ENCODE assay signal across 9 mouse cellular contexts in the genomic region with DNA sequence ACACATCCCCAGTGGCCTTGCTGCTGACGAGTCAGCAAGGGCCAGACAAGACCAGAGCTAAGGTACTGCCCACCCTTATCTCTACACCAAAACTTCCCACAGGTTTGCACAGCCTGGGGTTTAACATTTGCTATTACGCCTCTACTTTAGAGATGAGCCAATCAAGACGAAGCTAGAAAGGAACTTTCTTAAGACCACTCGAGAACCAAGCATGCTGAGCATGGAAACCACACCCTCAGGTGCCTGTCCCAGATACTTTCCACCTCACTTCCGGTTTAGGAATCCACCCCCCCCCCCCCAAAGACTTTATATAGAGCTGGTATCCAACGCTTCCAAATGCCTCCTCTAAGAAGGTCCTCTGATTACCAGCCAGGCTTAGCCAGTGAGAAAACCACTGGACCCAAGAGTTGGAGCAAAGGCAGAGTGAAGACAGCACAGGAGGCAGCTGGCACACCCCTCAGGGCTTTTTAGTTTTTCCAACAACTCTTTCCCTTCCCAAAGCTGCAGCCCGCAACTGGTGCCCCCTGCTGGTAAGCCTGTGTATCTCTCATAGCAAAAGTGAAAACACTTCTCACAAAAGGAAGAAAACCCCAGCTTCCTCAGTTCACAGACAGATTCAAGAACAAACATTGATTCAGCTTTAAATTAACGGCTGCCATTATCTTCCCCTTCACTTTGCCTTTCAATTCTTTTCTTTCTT. TPM values are rescaled to one million over a fixed set of nuclear protein-coding genes. Genes with fewer than 3 reads are reported as not detected.
A peak's percentile ranks its signal among the peaks of the same experiment; 100 is the strongest.
DNase-seq lines count a peak whose midpoint lies in the region; TF ChIP-seq lines count a peak whose summit lies in the region.
"Had no signal": no experiment of that assay in that cellular context is flagged by ENCODE, and none has a peak within 500 bp of the region (broad histone marks: within the 10 kb centered on the region; RNA-seq: fewer than 3 reads in every experiment).

No protein-coding gene starts in this region.

- H3K27ac ChIP-seq in left cerebral cortex, adult 2 months = no peak overlapping the region
- H3K27ac ChIP-seq in MEL (ENCODE audit: control insufficient read depth, low read depth, low read length) = no peak overlapping the region
- H3K27ac ChIP-seq: heart, embryonic 15.5 days had no signal

- TF ChIP-seq CTCF in left cerebral cortex, adult 2 months (IDR thresholded peaks at IDR 0.05) = peak; percentile 83
- TF ChIP-seq CTCF in MEL (IDR thresholded peaks at IDR 0.05 in 2 of 3, conservative IDR thresholded peaks at IDR 0.05 in 1 of 3; ENCODE audit: control insufficient read depth in 1 of 3, insufficient read depth in 1 of 3, low read depth in 2 of 3, low read length in 3 of 3, poor library complexity in 1 of 3, severe bottlenecking in 1 of 3) = peak; percentile 53 to 73 (median 62)
- TF ChIP-seq CTCF in lung, adult 2 months (IDR thresholded peaks at IDR 0.05; ENCODE audit: insufficient read depth, low read length) = peak; percentile 77

- H3K4me3 ChIP-seq in left cerebral cortex, adult 2 months = no peak overlapping the region
- no peak overlapping the region for H3K4me3 ChIP-seq in MEL (ENCODE audit: control insufficient read depth in 1 of 2, insufficient read depth in 1 of 2, low read depth in 2 of 2, low read length in 2 of 2)
- no peak overlapping the region for H3K4me3 ChIP-seq in lung, adult 2 months (replicated peaks; ENCODE audit: extremely low read depth, low read depth, low read length)
- H3K4me3 ChIP-seq: heart, embryonic 15.5 days had no signal

- H3K9me3 ChIP-seq in MEL (replicated peaks; ENCODE audit: insufficient read depth, low read length) = no peaks in the 10 kb centered on the region
- H3K9me3 ChIP-seq: heart, embryonic 15.5 days had no signal

- H3K9ac ChIP-seq in MEL (ENCODE audit: control insufficient read depth, low read depth, low read length, poor library complexity, severe bottlenecking) = no peak overlapping the region
- H3K9ac ChIP-seq: heart, embryonic 15.5 days had no signal

- peaks cover 0 to 2% of the 10 kb centered on the region in 2 experiments; a peak in 1 of 4 replicates for H3K4me1 ChIP-seq in MEL (ENCODE audit: control insufficient read depth in 1 of 2, insufficient read depth in 2 of 2, low read length in 2 of 2)
- H3K4me1 ChIP-seq in lung, adult 2 months (ENCODE audit: control insufficient read depth, insufficient read depth, low read length) = peaks cover 6% of the 10 kb centered on the region; the same call in 1 of the 2 replicates

- no peaks in the 10 kb centered on the region for H3K36me3 ChIP-seq in MEL (ENCODE audit: control insufficient read depth in 1 of 2, insufficient read depth in 2 of 2, low read length in 2 of 2)
- H3K36me3 ChIP-seq: heart, embryonic 15.5 days had no signal

- peak in 1 of 2 experiments; percentile 62 for DNase-seq in left cerebral cortex, adult 2 months (ENCODE audit: extremely low spot score in 1 of 2, low spot score in 2 of 2)
- no peak for DNase-seq in left cerebral cortex, adult 8-10 months (ENCODE audit: low spot score in 2 of 2)
- peak; percentile 51 for DNase-seq in MEL (ENCODE audit: low read depth, low spot score)
- peak; percentile 59 for DNase-seq in brain, adult 2 months (ENCODE audit: low read depth, low spot score)
- DNase-seq in gastrocnemius, postnatal 14 days = peak; percentile 77
- DNase-seq in lung, adult 2 months = peak; percentile 73
- peak; percentile 56 to 59 for DNase-seq in spleen, postnatal 36 days (ENCODE audit: low spot score in 2 of 2)
- no peak for DNase-seq in frontal cortex, postnatal 14 days (ENCODE audit: low spot score in 2 of 2)

- TF ChIP-seq POLR2A in MEL (IDR thresholded peaks at IDR 0.05; ENCODE audit: control insufficient read depth in 1 of 2, insufficient read depth in 1 of 2, low read depth in 1 of 2, low read length in 2 of 2, poor library complexity in 1 of 2) = no peak
- no peak for TF ChIP-seq POLR2A in lung, adult 2 months (IDR thresholded peaks at IDR 0.05; ENCODE audit: borderline replicate concordance, extremely low read depth, low read depth, low read length)

- TF ChIP-seq EP300 in MEL (IDR thresholded peaks at IDR 0.05; ENCODE audit: low read depth in 1 of 2, low read length in 2 of 2) = no peak

- intact Hi-C loops in left cerebral cortex, adult 2 months (cut with DNase I) = no loop called here
- intact Hi-C loops in gastrocnemius, postnatal 14 days (cut with DNase I; ENCODE audit: low total_unique reads) = no loop called here

- TF ChIP-seq RAD21 in MEL (IDR thresholded peaks at IDR 0.05; ENCODE audit: low read depth, low read length) = peak; percentile 20

- no peaks in the 10 kb centered on the region for H3K79me2 ChIP-seq in MEL (ENCODE audit: control insufficient read depth, insufficient read depth, low read length, poor library complexity)

- H3K27me3 ChIP-seq in MEL (ENCODE audit: control insufficient read depth in 1 of 2, insufficient read depth in 2 of 2, low read length in 2 of 2) = no peaks in the 10 kb centered on the region
- H3K27me3 ChIP-seq: heart, embryonic 15.5 days had no signal

- WGBS in lung, adult 2 months = 41% methylated on average over 8 of the region's 8 CpGs

TF ChIP-seq in MEL, 35 proteins besides CTCF, POLR2A, EP300 and RAD21:
- TF ChIP-seq KAT2A (conservative IDR thresholded peaks at IDR 0.05; ENCODE audit: low read depth, low read length) = no peak
- peak; percentile 42 for TF ChIP-seq SMC3 (IDR thresholded peaks at IDR 0.05; ENCODE audit: low read depth, low read length)
- TF ChIP-seq JUND (IDR thresholded peaks at IDR 0.05; ENCODE audit: low read depth, low read length) = no peak
- no peak for TF ChIP-seq POLR2AphosphoS5 (IDR thresholded peaks at IDR 0.05; ENCODE audit: borderline replicate concordance, low read depth, low read length)
- no peak for TF ChIP-seq GATA1 (IDR thresholded peaks at IDR 0.05; ENCODE audit: low read depth, low read length)

RNA-seq across cellular contexts. Expression of a gene that starts 4.1 kb away (rescaled TPM):
- 10 to 100 TPM; 32.6 to 36.9 TPM for total RNA-seq in left cerebral cortex, adult 2 months (2021)
- 10 to 100 TPM; 24.6 to 30.1 (median 26.5) TPM for total RNA-seq in left cerebral cortex, adult 8-10 months (2022)
- not detected in 2 replicates for total RNA-seq in MEL (2012; rRNA removed)
- under 1 TPM in 1 of 2 experiments, not detected in 1; 0.01 TPM for polyA plus RNA-seq in MEL (2012; ENCODE audit: insufficient read depth in 1 of 2, insufficient read length in 2 of 2, low read depth in 1 of 2, low replicate concordance in 2 of 2, missing spikeins in 1 of 2)
- 1 to 10 TPM; 1.0 to 1.2 TPM for total RNA-seq in gastrocnemius, postnatal 14 days (2021)
- polyA plus RNA-seq in lung, adult 2 months (2012; rRNA removed) = 1.8 TPM in 2 replicates

RNA-seq across cellular contexts. Expression of a gene that starts 10.9 kb away (rescaled TPM):
- 100 to 1,000 TPM; 120 to 128 TPM for total RNA-seq in left cerebral cortex, adult 2 months (2021)
- 100 to 1,000 TPM; 113 to 127 (median 121) TPM for total RNA-seq in left cerebral cortex, adult 8-10 months (2022)
- 163 and 165 TPM in 2 replicates for total RNA-seq in MEL (2012; rRNA removed)
- 100 to 1,000 TPM; 209 to 381 TPM for polyA plus RNA-seq in MEL (2012; ENCODE audit: insufficient read depth in 1 of 2, insufficient read length in 2 of 2, low read depth in 1 of 2, low replicate concordance in 2 of 2, missing spikeins in 1 of 2)
- 10 to 100 TPM; 57.3 to 65.1 TPM for total RNA-seq in gastrocnemius, postnatal 14 days (2021)
- 57.5 and 84.1 TPM in 2 replicates for polyA plus RNA-seq in lung, adult 2 months (2012; rRNA removed)

RNA-seq across cellular contexts. Expression of a gene that starts 40.0 kb away (rescaled TPM):
- total RNA-seq in left cerebral cortex, adult 2 months (2021) = 10 to 100 TPM; 31.2 to 31.6 TPM
- total RNA-seq in left cerebral cortex, adult 8-10 months (2022) = 10 to 100 TPM; 25.9 to 29.9 (median 28.5) TPM
- total RNA-seq in MEL (2012; rRNA removed) = 26.0 and 29.5 TPM in 2 replicates
- 10 to 100 TPM in 1 of 2 experiments, not detected in 1; 50.3 TPM for polyA plus RNA-seq in MEL (2012; ENCODE audit: insufficient read depth in 1 of 2, insufficient read length in 2 of 2, low read depth in 1 of 2, low replicate concordance in 2 of 2, missing spikeins in 1 of 2)
- 10 to 100 TPM in 1 of 2 experiments, 1 to 10 TPM in 1; 9.0 to 10.2 TPM for total RNA-seq in gastrocnemius, postnatal 14 days (2021)
- 17.0 and 24.5 TPM in 2 replicates for polyA plus RNA-seq in lung, adult 2 months (2012; rRNA removed)

Comparison
In these comparisons a context has a peak if more than half of its experiments do, and no peak if none do; other contexts are left out.
1. DNase-seq: peak in MEL (single experiment), brain, adult 2 months (single experiment), gastrocnemius, postnatal 14 days (single experiment), lung, adult 2 months (single experiment) and spleen, postnatal 36 days (2 of 2); none in left cerebral cortex, adult 8-10 months (0 of 2) and frontal cortex, postnatal 14 days (0 of 2).
2. RNA of a gene that starts 4.1 kb away (total RNA-seq): 32.6 to 36.9 TPM in left cerebral cortex, adult 2 months and 24.6 to 30.1 TPM in left cerebral cortex, adult 8-10 months; 1.0 to 1.2 TPM in gastrocnemius, postnatal 14 days and not detected in MEL; every median in the first group is over 10 times any median in the second.
3. Peak in every context shown above with its lines, with median percentiles within 50 percentile points of each other: CTCF ChIP-seq.